Mouse (Mus musculus) heart, postnatal 14 days (tissue): Measurements from ENCODE around the gene Sipa1l2. TPM values are rescaled to one million over a fixed set of nuclear protein-coding genes. Genes with fewer than 3 reads are reported as not detected.

ENCODE experiments used
- DNase-seq, 2 experiments: peaks; one replicate each; pipeline ENCODE4 v3.0.0; 2021 to 2022
- intact Hi-C: fragments of 180-260 bp; cut with DNase I; formaldehyde crosslinking; loops from one replicate; pipeline ENCODE4 v1.15.1; 2025
- total RNA-seq, 2 experiments: library from RNA; stranded (reverse); gene quantifications; 2 replicates each; pipeline ENCODE4 v1.2.3; 2021

Gene Sipa1l2
- total RNA-seq, 2 experiments from 2014 or later, result 46.6 to 48.3 TPM

DNA sequence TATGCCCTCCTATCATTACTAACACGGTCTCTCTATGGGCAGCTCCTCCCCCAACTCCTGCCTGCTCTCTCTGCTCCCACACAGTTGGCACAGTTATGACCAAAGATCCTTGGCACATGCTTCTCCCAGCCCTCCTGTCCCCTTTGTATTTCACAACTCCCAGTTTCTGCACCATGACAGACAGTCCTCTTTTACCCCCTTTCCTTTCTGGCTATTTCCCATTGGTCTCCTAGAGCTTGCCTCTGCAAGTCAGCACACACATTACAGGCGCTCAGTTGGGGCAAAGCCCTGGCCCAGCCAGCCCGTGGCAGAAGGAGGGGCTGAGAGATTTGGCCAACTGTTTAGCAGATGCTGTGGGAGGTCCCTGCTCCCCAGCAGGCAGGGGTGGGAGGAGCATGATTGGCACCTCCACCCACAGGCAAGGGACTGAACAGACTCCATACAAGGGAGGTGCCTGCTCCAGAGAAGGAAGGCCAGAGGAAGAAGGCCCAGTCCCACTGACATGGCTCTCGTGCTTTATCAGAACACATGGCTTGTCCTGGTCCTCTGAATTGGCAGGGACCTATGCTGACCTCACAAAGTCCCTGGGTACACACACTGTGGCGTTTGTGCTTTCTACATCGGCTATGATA is 184.0 kb downstream of the Sipa1l2 start:
- intact Hi-C loops, result no loop called here
- peak; percentile 67 to 76 for DNase-seq

DNA sequence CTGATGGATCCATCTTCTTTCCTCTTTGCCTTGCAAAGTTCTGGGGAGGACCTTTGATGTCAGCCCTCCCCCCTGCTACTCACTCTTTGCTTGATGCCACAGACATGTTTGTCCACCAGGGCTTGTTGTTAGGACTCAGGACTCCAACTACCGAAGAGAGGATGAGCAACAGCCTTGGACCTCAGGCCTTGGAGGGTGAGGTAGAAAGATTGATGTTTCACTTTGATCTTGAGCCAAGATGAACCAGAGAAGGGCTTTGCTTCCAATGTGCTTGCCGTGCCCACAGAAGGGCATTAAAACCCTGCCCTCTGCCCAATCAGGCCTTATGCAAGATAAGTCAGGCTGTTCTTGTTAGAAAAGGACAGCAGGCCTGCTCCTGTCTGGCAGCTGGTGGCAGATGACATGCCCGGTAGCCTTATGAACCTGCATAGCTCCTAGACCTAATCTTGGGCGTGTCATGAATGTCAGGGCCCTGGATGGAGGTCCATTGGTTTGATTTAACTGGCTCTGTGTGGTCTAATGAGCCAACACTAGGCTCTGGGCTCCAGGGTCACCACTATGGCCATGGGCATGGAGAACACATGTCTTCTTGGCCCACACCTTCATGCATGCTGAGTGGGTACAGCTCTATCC is 184.9 kb downstream of the Sipa1l2 start:
- intact Hi-C loops, result no loop called here
- DNase-seq, result no peak

DNA sequence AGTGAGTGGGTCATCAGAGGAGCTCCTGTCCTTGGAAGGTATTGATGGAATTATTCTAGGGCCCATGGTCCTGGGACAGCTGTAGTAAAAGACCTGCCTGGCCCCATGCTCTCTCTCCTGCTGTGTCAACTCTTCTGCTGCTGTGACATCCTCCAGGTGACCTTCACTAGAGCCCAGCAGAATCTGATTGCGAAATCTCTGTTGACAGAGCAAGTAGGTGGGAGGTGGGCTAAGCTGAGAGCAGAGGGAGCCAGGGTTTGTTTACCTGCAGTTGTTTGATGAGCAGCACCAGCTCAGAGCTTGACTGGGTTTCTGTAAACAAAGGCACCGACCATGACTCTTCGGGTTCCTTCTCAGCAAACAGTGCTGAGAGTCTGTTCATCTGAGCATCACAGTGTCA is 187.9 kb downstream of the Sipa1l2 start:
- intact Hi-C loops, result no loop called here
- no peak for DNase-seq

DNA sequence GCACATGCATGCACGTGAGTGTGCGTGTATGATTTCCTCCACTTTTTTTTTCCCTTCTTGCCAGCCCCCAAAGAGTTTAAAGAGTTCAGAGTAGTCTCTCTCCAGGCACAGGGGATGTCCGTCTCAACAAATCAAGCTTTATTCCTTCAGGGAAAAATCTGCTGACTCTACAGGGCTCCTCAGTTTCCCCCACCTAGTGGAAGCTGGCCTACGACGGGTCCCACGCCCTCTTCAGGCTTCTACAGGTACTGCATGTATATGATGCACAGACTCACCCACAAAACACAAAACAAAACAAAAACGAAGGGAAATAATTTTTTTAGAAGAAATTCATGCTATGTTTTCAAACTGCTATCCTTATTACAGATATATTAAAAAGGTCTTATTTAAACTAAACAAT is 189.7 kb downstream of the Sipa1l2 start:
- intact Hi-C loops, result no loop called here
- DNase-seq, result no peak

DNA sequence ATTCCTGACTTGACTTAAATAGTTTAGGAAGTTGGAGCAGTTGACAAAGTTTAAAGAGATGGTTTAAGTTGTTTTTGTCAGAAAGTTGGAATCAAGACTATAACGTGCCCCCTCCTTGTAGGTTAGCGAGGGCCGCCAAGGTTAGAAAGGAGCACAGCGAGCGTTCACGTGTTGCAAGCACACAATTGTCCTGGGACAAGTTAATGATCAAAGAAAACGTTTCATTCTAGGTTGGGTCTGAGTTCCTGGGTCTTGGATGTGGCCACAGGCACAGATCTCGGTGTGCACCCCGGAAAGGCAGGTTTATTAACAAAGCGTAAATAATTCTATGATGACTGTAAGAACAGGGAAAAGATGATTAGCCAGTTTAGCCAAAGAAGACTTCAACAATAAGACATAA is 190.5 kb downstream of the Sipa1l2 start:
- intact Hi-C loops, result no loop called here
- no peak for DNase-seq

DNA sequence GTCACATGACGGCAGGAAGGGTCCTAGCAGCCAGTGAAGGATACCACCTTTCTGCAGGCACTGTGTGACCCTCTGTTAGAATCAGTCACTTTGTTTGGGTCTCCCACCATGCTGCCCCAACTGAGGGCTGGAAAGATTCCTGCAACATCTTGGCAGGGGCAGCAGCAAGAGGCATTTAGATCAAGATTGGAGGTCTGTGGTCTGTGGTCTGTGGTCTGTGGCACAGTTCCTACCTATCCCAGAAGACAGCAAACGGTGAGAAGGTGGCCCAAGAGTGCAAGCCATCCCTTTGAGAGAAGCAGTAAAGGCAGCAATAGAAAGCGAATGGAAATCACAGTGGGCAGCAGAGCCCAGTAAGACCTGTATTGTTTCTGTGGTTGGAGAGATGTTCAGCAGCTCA is 191.9 kb downstream of the Sipa1l2 start:
- intact Hi-C loops, result no loop called here
- no peak for DNase-seq

DNA sequence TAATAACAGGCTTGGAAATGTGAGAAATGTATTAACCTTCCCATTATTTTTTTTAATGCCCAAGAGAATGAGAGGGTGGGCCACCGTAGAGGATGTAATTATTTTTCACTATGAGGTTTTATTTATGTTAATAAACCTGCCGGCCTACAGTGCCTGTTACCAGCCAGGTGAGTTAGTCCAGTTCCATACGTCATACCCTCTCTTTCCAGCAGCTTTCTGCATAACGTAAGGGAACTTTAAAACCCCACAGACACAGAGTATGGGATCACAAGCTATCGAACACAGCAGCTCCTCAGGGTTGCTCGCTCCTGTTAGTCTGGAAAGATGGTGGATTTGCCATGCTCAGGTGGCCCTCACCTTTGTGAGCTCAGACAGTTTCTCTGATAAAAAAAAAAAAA is 193.2 kb downstream of the Sipa1l2 start:
- intact Hi-C loops, result no loop called here
- no peak for DNase-seq

DNA sequence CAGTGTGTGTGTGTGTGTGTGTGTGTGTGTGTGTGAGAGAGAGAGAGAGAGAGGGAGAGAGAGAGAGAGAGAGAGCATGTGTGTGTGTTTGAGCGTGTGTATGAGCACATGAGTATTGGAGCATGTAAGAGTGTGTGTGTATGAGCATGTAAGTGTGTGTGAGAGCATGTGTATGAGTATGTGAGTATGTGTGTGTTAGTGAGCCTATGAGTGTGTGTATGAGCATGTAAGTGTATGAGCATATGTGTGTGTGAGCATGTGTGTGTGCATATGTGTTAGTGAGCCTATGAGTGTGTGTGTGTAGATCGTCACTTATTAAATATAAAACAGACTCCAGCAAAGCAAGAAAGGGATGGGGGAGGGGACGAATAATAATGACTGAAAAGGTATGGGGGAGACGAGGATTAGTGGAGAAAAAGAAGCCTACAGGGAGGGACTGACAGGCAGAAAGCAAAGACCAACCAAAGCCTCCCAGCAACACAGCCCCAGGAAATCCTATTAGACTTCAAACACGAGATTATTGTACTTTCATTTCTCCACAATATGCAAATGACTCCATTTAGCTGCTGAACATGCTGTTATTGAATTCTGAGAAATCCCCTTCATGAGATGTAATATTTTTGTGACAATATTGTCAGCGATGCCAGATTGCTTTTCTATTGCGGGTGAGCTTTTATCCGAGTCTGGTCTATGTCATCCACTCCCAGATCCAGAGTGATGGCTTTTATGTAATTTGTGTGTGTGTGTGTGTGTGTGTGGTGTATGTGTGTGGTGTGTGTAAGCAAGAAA is 193.8 kb downstream of the Sipa1l2 start:
- intact Hi-C loops, result no loop called here
- no peak for DNase-seq

DNA sequence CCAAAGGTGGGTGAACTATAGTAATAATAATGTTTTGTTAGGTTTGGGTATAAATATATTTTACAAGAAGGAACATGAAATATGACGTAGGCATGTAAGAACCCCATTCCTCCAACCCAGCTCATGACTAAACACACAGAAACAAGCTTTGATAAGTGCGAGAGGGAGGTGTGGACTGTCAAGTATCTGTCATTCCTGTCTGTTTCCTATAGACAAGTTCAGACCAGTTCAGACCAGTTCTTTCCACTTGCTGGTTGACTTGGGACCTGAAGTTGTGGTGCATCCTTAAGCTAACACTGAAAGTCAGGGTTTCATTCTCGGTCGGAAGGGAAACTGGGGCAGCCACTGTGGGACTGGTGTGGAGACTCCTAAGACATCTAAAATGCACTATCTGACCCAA is 197.0 kb downstream of the Sipa1l2 start:
- intact Hi-C loops, result no loop called here
- no peak for DNase-seq

DNA sequence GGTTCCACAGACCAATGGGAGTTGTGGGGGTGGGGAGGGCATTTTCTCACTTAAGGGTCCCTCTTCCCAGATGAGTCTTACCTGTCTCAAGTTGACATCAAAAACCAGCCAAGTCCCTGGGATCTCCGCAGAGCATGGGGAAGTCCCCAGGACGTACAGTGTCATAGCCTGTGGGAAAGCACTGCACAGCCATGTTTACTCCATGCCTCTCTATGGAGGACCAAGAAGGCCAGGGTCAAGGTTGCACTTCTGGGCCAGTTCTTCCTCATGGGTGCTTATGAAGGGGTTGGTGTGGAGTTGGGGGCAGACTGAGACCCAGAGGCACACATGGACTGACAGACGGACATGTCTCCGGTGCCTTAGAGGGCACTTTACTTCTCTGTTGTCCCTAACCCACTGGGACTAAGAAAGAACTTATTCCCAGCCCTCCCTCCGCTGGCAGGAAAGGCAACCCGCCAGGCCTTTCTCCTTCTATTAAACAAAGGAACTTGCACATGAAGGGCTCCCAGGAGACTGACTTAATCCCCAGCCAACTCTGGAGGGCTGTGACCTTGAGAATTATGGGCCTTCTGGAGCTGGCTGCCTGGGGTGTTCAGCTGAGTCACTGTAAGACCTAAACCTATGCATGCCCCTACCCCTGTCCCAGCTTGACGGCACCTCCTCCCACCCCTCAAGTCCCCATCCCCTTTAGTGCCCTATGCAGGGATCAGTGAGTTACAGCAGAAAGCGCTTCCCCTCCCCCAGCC is 199.9 kb downstream of the Sipa1l2 start:
- peak; percentile 53 to 56 for DNase-seq
- intact Hi-C loops, result loop anchor here (2.0 kb wide), 1 partner anchor 43 kb away; no protein-coding TSS in a partner anchor

DNA sequence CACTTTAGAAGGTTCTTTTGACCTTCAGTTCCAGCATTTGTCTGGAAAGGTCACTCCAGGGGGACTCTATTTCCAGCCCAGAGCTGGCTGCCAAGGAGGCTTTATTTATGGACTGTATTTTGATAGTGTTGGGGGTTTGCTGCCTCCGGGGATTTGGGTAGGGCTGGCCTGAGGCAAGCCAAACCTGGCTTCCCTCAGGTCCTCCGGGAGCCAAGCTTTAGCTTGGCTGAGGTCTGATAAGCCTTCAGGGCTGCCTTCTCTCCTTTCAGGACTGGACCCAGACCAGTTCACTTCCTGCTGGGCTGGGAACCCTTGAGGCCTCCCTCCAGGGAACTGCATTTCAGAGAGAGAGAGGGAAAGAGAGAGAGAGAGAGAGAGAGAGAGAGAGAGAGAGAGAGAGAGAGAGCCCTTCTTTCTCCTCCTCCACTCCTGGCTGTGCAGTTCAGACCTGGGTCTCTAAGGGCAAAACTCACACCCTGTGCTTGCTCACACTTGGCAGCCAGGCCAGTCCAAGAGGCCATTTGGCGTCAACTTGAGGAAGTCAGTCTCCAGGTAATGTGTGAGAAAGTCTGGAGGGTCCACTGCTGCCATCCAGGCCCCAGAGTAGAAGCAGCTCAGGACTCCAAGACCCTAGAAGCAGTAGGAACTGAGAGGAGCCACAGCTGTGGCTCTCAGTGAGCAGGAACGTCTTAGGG is 201.1 kb downstream of the Sipa1l2 start:
- intact Hi-C loops, result loop anchor here (2.0 kb wide), 1 partner anchor 42 kb away; no protein-coding TSS in a partner anchor
- peak; percentile 61 to 71 for DNase-seq

Other genes with a start within 250 kb of the Sipa1l2 start
- 1 to 10 TPM; 3.8 to 4.3 TPM for gene Map10, start 100.0 kb upstream of the Sipa1l2 start, total RNA-seq
- gene Ntpcr, start 160.2 kb upstream of the Sipa1l2 start, total RNA-seq, result 10 to 100 TPM; 15.9 to 17.8 TPM